ENCODE assay signal across 8 mouse cellular contexts in the genomic region with DNA sequence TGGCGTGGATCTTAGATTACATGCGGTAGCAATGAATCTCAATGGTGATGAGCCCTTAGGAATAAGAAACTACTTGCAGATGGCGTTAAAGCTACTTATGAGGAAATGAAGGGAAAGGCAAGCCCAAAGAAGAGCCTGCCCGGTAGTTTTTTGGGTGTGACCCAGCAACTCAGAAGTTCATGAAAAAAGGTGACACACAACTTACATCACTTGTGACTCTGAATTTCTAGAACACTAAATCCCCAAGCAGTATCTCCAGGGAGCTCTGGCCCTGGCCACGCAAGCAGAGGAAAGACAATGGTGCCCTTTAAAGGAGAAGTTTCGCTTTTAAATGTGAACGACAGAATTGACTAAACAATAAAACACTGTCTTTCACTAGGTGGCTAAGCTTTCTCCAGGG. TPM values are rescaled to one million over a fixed set of nuclear protein-coding genes. Genes with fewer than 3 reads are reported as not detected.
DNase-seq lines count a peak whose midpoint lies in the region; ATAC-seq lines count a peak whose summit lies in the region.

No protein-coding gene starts in this region.

- peaks cover 16% of the 10 kb centered on the region; the same call in 1 of the 2 replicates for H3K4me1 ChIP-seq in kidney, embryonic 14.5 days (ENCODE audit: control insufficient read depth, insufficient read depth, low read length)
- H3K4me1 ChIP-seq in hindbrain, embryonic 11.5 days (replicated peaks; ENCODE audit: control insufficient read depth, insufficient read depth, low read length): peaks cover 8% of the 10 kb centered on the region; the same call in 1 of the 2 replicates
- H3K4me1 ChIP-seq in midbrain, embryonic 12.5 days: peaks cover 34% of the 10 kb centered on the region

- peak overlapping the region; percentile 62 for H3K9ac ChIP-seq in kidney, embryonic 14.5 days (ENCODE audit: low read depth, low read length)
- peak overlapping the region; percentile 78 for H3K9ac ChIP-seq in hindbrain, embryonic 11.5 days (ENCODE audit: low read depth, low read length)
- peak overlapping the region; percentile 63 for H3K9ac ChIP-seq in midbrain, embryonic 12.5 days (replicated peaks)

- H3K4me3 ChIP-seq in kidney, embryonic 14.5 days (ENCODE audit: low read length): peak overlapping the region; percentile 81
- H3K4me3 ChIP-seq in hindbrain, embryonic 11.5 days (ENCODE audit: low read depth, low read length): peak overlapping the region; percentile 85
- H3K4me3 ChIP-seq in midbrain, embryonic 12.5 days: peak overlapping the region; percentile 85

- WGBS in kidney, embryonic 14.5 days: 13% methylated on average over 7 of the region's 7 CpGs
- 14% methylated on average over 7 of the region's 7 CpGs for WGBS in hindbrain, embryonic 11.5 days
- 10% methylated on average over 7 of the region's 7 CpGs for WGBS in midbrain, embryonic 12.5 days

- peak overlapping the region; percentile 76; the same call in 1 of the 2 replicates for H3K27ac ChIP-seq in kidney, embryonic 14.5 days (ENCODE audit: low read depth, low read length)
- H3K27ac ChIP-seq in hindbrain, embryonic 11.5 days (ENCODE audit: low read depth, low read length): peak overlapping the region; percentile 86
- H3K27ac ChIP-seq in midbrain, embryonic 12.5 days (replicated peaks): peak overlapping the region; percentile 84

- H3K9me3 ChIP-seq in kidney, embryonic 14.5 days (ENCODE audit: control insufficient read depth, low read length): no peaks in the 10 kb centered on the region
- H3K9me3 ChIP-seq in hindbrain, embryonic 11.5 days (ENCODE audit: control insufficient read depth, low read length): no peaks in the 10 kb centered on the region
- no peaks in the 10 kb centered on the region for H3K9me3 ChIP-seq in midbrain, embryonic 12.5 days

- no peak for ATAC-seq in kidney, embryonic 14.5 days (ENCODE audit: low FRiP score, low TSS enrichment)
- ATAC-seq in hindbrain, embryonic 11.5 days (ENCODE audit: low FRiP score): no peak
- no peak for ATAC-seq in midbrain, embryonic 12.5 days (ENCODE audit: low FRiP score, low read depth)

- H3K36me3 ChIP-seq in kidney, embryonic 14.5 days (ENCODE audit: control insufficient read depth, insufficient read depth, low read length): peaks cover 56% of the 10 kb centered on the region
- H3K36me3 ChIP-seq in hindbrain, embryonic 11.5 days (ENCODE audit: control insufficient read depth, insufficient read depth, low read length): peaks cover 11% of the 10 kb centered on the region; the same call in 1 of the 2 replicates
- peaks cover 56% of the 10 kb centered on the region for H3K36me3 ChIP-seq in midbrain, embryonic 12.5 days

- DNase-seq in kidney, adult 9 months: no peak
- DNase-seq in MN1 (ENCODE audit: low spot score): peak; percentile 40
- DNase-seq in hindbrain, embryonic 11.5 days (ENCODE audit: low spot score): no peak
- DNase-seq in cerebellum, postnatal 25 days: no peak
- no peak for DNase-seq in right cerebral cortex, adult 18-20 months
- DNase-seq in cerebellum, postnatal 36 days: no peak

- H3K27me3 ChIP-seq in kidney, embryonic 14.5 days (ENCODE audit: control insufficient read depth, insufficient read depth, low read length): no peaks in the 10 kb centered on the region
- H3K27me3 ChIP-seq in hindbrain, embryonic 11.5 days (ENCODE audit: control insufficient read depth, insufficient read depth, low read length): no peaks in the 10 kb centered on the region
- no peaks in the 10 kb centered on the region for H3K27me3 ChIP-seq in midbrain, embryonic 12.5 days

- peak overlapping the region; percentile 71 for H3K4me2 ChIP-seq in kidney, embryonic 14.5 days (replicated peaks; ENCODE audit: low read depth, low read length)
- peak overlapping the region; percentile 59 for H3K4me2 ChIP-seq in hindbrain, embryonic 11.5 days (replicated peaks; ENCODE audit: low read depth, low read length)
- H3K4me2 ChIP-seq in midbrain, embryonic 12.5 days (replicated peaks): peak overlapping the region; percentile 83

RNA-seq across cellular contexts. Expression of gene Surf6, which starts 0.6 kb away (rescaled TPM):
- 14.6 and 19.0 TPM in 2 replicates for polyA plus RNA-seq in kidney, embryonic 14.5 days (2014; fragmentation: Nextera tagmentation; extraction: Ambion mirVana)
- polyA plus RNA-seq in hindbrain, embryonic 11.5 days (2014; fragmentation: Nextera tagmentation; extraction: Ambion mirVana): 16.7 and 18.4 TPM in 2 replicates
- polyA plus RNA-seq in midbrain, embryonic 12.5 days (2016; fragmentation: Nextera tagmentation; extraction: Ambion mirVana): 29.9 and 32.1 TPM in 2 replicates

RNA-seq across cellular contexts. Expression of gene Med22, which starts 7.2 kb away (rescaled TPM):
- 27.0 and 35.2 TPM in 2 replicates for polyA plus RNA-seq in kidney, embryonic 14.5 days (2014; fragmentation: Nextera tagmentation; extraction: Ambion mirVana)
- 77.3 and 88.9 TPM in 2 replicates for polyA plus RNA-seq in hindbrain, embryonic 11.5 days (2014; fragmentation: Nextera tagmentation; extraction: Ambion mirVana)
- 125 and 129 TPM in 2 replicates for polyA plus RNA-seq in midbrain, embryonic 12.5 days (2016; fragmentation: Nextera tagmentation; extraction: Ambion mirVana)

RNA-seq across cellular contexts. Expression of gene Rpl7a, which starts 7.3 kb away (rescaled TPM):
- 790 and 884 TPM in 2 replicates for polyA plus RNA-seq in kidney, embryonic 14.5 days (2014; fragmentation: Nextera tagmentation; extraction: Ambion mirVana)
- 627 and 628 TPM in 2 replicates for polyA plus RNA-seq in hindbrain, embryonic 11.5 days (2014; fragmentation: Nextera tagmentation; extraction: Ambion mirVana)
- 488 and 496 TPM in 2 replicates for polyA plus RNA-seq in midbrain, embryonic 12.5 days (2016; fragmentation: Nextera tagmentation; extraction: Ambion mirVana)

RNA-seq across cellular contexts. Expression of gene Surf2, which starts 12.9 kb away (rescaled TPM):
- 40.1 and 46.5 TPM in 2 replicates for polyA plus RNA-seq in kidney, embryonic 14.5 days (2014; fragmentation: Nextera tagmentation; extraction: Ambion mirVana)
- polyA plus RNA-seq in hindbrain, embryonic 11.5 days (2014; fragmentation: Nextera tagmentation; extraction: Ambion mirVana): 44.6 and 50.7 TPM in 2 replicates
- polyA plus RNA-seq in midbrain, embryonic 12.5 days (2016; fragmentation: Nextera tagmentation; extraction: Ambion mirVana): 48.2 and 56.7 TPM in 2 replicates

RNA-seq across cellular contexts. Expression of gene Surf1, which starts 13.0 kb away (rescaled TPM):
- 48.1 and 51.1 TPM in 2 replicates for polyA plus RNA-seq in kidney, embryonic 14.5 days (2014; fragmentation: Nextera tagmentation; extraction: Ambion mirVana)
- polyA plus RNA-seq in hindbrain, embryonic 11.5 days (2014; fragmentation: Nextera tagmentation; extraction: Ambion mirVana): 52.9 and 53.9 TPM in 2 replicates
- 53.4 and 57.9 TPM in 2 replicates for polyA plus RNA-seq in midbrain, embryonic 12.5 days (2016; fragmentation: Nextera tagmentation; extraction: Ambion mirVana)
